Mouse (Mus musculus): ENCODE measurements around the gene Mcee. TPM values are rescaled to one million over a fixed set of nuclear protein-coding genes. Genes with fewer than 3 reads are reported as not detected.

Mcee gene
- total RNA-seq, 2 experiments from 2014 or later: 196 to 206 TPM

DNA sequence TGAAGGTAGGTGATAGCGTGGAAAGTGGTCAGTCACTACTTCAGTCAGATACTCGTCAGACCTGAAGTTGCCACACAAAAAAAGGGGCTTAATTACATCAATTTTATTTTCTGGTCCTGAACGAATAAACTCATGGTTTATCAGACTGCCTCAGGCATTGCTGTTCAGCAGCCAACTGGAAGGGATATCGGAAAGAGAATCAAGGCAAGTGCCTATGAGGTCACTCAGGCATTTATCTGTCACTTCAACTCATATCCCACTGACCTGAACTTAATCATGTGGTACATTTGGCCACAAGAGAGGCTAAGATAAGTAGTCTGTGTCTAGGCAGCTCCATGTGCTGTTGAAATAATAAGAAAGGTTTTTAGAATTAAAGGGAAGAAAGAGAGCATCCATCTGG is 10.0 kb downstream of the Mcee start:
- no peak for DNase-seq
- intact Hi-C loops (cut with DNase I): no loop called here

DNA sequence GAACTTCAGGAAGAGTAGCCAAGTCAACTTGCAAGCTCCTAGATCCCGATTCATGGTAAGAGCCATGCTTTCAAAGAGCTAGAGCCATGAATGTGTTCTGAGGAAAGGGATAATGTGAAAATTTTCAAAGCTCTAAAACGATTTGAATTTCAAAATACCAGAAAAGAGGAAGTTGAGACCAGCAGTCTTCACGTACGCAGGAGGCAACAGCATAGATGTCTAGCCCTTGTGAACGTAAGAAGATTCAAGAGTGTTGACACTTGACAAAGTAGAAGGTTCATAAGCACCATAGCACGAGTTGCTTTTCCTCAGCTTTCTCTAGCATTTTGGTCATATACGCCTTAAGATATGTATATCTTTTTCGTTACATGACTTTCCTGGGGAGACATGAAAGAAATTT is 11.6 kb downstream of the Mcee start:
- intact Hi-C loops (cut with DNase I): no loop called here
- DNase-seq: no peak

DNA sequence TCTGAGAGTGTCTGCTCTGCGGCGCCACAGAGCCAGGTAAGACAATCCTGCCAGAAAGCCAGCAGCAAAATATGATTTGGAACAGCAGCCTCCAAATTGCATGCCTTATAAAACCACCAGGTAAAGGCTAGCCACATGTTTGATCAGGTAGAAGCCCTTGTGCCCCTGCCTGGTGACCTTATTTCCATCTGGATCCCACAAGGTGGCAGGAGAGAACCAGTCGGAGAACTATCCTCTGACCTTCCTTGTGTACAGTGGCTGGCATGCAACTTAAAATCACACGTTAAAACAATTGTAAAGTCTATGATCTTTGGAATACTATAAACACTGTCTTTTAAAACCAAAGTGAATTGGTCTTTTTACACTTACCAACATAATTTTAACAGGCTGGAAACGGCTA is 32.5 kb downstream of the Mcee start:
- no peak for DNase-seq
- intact Hi-C loops (cut with DNase I): loop anchor here (10.0 kb wide), 1 partner anchor 320 kb away; no protein-coding TSS in a partner anchor

DNA sequence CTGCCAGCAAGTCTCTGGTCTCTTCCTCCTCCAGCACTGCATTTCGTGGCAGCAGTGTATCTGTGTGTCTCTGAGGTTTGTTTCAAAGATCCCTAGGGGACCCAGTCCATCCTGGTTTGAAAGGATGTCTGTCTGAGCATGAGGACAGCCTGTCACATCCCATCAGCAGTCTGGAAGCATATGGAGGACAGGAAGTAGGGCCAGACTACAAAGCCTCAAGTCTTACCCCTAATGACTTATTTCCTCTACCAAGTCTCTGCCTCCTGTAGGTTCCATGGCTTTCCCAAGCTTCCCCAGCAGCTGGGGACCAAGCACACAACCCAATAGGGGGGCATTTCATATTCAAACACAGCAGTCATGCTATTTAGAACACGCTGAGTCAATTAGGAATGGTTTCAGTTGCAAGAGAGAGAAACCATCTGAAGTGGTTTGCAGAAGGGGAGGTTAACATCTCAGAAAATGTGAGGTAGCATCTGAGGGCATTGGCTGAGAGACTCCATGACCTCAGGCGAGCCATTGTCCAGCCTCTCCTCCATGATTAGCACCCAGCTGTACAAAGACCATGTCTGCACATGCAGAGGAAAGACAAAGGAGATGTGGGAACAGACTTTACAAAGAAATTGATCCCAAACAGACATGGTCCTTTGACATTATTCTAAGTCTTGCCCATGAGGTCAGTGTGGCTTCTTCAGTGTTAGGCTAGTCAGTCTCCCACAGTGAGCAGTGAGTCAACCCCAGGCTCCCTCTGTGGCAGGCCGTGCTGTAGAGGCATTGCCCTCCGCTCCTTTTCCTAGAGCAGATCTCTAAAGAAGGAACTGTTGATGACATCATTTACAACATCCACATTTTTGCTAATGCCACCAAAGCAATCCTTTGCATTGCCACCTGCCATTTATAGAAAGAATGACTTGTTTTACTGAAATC is 47.5 kb downstream of the Mcee start:
- no peak for DNase-seq
- intact Hi-C loops (cut with DNase I): no loop called here

DNA sequence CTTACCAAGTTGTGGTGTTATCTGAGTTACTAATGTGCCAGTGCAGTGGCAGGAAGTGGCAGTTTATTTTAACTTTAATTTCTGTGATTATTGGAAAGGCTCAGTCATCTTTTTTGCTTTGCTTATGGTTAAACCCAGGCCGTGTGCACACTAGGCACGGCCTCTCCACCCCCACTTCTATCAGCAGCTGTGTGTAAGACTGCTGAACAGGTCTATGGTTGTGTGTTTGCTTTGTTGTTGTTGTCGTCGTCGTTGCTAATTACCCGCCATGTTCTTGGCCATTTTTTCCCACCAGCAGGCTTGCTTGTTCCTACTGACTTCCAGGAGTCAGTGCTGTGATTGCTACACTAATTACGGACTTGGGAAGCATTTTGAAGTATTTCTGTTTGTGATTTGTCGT is 48.1 kb downstream of the Mcee start:
- intact Hi-C loops (cut with DNase I): no loop called here
- DNase-seq: no peak

DNA sequence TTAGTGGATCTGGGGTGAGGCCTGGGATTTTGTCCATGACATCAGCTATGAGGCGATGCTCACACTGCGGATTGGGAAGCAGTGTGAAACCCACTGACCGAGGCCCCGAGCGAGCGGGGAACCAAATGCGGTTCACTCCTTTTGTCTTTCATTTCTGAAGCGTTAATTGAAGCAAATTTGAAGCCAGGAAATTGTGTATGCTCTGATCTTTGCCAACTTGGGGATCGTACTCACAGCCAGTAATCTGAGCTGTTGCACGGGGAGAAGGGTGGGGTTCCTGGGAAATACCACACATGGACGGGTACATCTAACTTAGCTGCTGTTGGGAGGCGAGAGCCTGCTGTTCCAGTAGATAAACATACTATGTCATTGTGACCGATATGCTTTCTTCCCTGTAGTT is 58.2 kb downstream of the Mcee start:
- intact Hi-C loops (cut with DNase I): no loop called here
- no peak for DNase-seq

DNA sequence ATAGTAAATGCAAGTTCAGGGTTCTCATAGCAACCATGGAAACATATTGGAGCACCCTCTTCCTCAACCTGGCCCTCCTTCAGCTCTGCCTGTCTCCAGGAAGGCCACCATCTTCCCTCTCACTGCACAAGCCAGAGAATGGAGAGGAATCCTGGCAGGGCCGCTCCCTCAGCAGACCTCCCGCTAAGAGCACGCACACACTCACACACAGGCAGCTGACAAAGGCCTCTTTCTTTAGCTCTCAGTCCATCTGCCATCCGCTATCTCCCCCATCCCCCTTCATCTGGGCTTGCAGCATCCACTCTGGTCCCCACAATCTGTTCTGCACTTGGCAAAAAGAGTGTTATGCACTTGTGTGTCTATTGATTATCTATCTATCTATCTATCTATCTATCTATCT is 59.0 kb downstream of the Mcee start:
- intact Hi-C loops (cut with DNase I): no loop called here
- DNase-seq: no peak

DNA sequence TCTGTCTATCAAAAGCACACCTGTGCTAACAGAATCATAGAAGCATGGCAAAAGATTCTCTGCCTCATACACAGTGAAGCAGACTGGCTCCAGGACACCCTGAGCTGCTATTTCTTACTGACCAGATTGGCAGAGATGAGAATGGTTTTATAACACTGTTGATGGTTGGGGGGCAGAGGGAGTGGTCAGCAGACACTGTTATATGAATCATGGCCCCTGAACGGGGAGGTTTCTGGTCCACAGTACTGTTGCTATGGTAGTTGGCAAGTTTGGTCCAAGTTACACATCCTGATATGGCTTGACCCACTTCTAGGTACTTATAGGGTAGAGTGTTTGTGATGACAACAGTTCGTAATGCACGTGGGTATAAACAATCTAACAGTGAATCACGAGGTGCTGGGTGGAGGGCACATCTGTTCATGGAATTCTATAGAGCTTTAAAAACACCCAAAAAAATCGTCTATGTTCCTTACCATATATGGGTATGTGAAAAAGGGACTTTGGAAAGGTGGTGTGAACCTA is 59.5 kb downstream of the Mcee start:
- DNase-seq: no peak

DNA sequence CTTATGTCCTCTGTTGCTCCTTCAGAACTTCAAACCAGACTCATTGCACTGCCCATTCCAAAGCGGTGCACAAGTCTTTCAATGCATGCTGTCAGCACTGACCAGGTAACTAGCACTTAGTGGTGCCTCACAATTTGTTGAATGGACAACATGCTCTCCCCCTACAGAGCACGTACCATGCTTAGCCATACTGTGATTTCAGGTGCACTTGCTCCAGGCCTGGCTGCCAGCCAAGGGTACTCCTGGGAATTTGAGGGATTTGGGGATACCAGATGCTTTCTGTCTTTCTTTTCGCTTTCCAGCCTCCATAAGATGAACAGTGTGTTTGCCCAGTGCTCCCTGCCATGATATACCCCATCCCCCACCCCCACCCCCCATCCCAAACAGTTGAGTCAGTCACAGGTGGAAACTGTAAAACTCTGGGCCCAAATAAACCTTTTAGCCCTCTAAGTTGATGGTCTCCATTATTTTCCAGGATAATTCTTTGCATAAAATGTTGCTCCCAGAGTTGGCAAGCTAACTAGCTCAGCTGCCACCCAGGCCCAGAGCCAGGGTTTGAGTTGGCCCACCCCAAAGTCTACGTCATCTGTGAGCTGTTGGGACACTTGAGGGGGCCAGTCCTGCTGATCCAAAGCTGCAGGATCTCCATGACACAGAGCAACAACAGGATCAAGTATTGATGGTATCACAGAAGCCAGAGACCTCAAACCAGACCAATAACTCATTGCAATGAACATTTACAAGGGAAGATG is 60.2 kb downstream of the Mcee start:
- intact Hi-C loops (cut with DNase I): no loop called here
- no peak for DNase-seq

More for the DNA sequence above, 59.5 kb downstream of the Mcee start:
- intact Hi-C loops (cut with DNase I): no loop called here

DNA sequence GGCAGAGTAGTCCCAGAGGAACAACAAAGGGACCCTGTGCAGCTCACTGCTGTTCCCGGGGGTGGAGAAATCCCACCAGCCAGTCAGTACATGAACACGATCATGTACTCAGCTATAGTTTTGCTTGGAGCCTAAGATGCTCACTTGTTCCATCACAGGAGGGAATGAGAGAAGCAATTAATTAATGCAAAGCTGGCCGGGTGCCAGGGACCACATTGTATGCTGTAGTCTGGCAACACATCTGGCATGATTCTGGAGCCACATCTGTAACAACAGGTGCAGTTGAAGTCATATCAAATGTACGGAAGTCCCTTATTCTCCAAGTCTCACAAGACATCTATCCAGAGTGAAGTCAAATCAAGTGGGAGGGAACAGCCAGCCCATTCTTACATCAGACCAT is 63.8 kb downstream of the Mcee start:
- intact Hi-C loops (cut with DNase I): no loop called here
- no peak for DNase-seq

DNA sequence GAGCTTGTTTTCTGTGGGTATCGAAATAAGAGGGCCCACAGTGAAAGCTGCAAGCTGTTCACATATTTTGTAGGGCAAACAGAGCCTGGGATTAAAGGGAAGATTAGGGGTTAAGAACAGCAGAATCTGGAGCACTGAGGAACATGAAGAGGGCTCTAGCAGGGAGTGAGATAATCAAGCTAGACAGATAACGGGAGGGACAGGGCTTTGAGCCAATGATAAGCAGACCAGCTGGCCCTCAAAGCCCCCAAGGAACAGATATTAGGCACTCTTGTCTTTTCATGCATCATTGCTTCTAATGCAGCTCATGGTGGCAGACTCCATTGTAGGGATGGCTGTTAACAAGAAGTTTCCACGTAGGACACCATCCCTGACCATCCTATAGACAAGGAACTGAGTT is 64.3 kb downstream of the Mcee start:
- intact Hi-C loops (cut with DNase I): no loop called here
- DNase-seq: no peak

DNA sequence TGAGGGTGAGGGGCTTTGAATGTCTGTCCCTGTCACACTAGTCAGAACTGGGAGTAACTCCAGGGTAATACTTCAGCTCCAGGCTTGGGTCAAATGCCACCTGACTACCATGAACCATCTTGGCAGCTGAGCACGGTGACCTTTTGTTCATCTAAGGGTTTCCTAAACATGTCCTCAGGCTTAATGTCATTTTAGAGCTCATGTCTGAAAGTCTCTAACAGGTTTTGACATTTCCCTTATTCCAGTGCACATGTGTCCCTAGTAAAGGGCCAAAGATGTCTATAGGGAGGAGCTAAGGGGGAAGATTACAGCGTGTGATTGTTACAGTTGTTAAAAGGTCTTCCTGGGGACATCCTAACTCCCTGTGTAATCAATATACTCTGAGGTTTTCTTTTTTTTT is 65.4 kb downstream of the Mcee start:
- intact Hi-C loops (cut with DNase I): no loop called here
- DNase-seq: no peak

Other genes with a start within 250 kb of the Mcee start
- gene Trpm1, start 238.8 kb upstream of the Mcee start, total RNA-seq (2021): under 1 TPM in 1 of 2 experiments, not detected in 1; 0.11 TPM
- 10 to 100 TPM; 13.4 to 13.9 TPM for gene Mtmr10, start 105.0 kb upstream of the Mcee start, total RNA-seq (2021)
- gene Fan1, start 18.5 kb upstream of the Mcee start, total RNA-seq (2021): 1 to 10 TPM; 8.9 to 9.9 TPM
- gene Mphosph10, start 339 bp upstream of the Mcee start, total RNA-seq (2021): 10 to 100 TPM; 11.6 to 13.4 TPM
- gene Apba2, start 109.1 kb downstream of the Mcee start, total RNA-seq (2021): under 1 TPM; 0.51 to 0.94 TPM